Mouse (Mus musculus): Measurements from ENCODE around the gene Cdk19.

Gene Cdk19

DNA sequence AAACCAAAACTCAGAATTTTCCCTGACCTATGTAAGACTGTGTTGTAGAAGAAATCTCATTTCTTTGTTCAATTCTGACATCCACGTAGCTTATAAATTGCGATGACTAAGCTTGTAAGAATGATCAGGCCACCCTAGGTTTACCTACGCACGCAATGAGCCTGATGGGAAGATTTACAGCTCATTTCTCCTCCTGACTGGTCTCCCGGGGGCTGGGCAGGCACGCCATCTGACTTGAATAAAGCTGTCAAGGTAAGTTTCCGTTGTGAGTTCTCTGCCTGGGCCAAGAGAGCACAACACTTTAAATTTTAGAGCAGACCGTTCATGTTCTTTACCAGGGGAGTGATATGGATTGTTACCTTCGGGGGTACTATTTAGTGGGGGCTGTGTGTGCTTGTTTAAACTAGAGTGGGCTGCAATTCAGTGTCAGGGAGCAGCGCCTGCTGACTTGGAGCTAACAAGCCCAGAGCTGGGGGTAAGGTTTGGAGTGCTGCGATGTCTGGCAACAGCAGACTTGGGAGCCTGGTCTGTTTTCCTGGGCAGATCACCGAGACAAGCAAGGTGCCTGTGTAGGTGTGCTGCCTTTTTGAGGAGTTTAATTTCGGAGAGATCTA, at the start of gene Cdk19:
TSS of gene Cdk19 (plus strand) at position 214 of the 614 bp plus-strand sequence.
- DNase-seq (ENCODE audit: low spot score in 2 of 2) = no peak

DNA sequence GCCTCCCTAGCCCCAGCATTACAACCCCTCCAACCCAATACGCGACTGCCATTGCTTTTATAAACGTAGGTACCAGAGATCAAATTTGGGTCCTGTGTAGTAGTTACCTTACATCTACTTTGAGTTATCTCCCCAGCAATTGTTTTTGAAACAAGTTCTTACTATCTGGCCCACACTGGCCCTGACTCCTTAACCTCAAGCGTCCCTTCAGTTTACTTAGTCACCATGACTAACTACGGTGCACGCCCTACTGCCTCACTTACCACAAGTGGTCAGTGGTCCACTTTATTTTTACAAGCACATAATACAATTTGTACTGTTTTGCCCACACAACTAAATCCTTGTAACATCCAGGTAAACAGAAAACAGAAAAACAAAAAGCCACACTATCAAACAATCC, 46.7 kb upstream of the Cdk19 start:
- no peak for DNase-seq (ENCODE audit: low spot score in 2 of 2)

DNA sequence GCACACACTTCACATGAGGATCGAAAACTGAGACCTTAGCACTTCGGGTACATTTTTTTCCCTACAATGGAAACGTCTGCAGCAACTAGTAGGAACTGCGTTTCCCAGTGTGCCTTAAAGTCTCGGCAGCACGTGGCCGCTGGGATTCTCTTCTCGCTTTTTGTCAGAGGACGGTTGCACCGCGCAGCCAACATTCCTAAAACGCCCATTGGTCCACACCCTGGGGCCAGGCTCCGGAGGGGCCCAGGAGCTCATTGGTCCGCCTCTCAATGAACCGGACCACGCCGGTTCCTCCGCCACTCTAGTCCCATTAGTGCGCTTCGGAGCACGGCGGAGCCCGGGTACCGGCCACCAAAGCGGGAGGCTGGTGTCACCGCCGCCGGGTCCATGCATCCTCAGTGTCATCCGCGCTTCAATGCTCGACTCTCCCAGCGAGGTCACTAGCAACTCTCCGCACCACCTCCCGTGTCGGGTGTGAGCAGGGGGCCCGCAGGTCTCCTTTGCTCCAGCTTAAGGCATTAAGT, 38.7 kb upstream of the Cdk19 start:
- peak; percentile 20 to 41 for DNase-seq (ENCODE audit: low spot score in 2 of 2)

DNA sequence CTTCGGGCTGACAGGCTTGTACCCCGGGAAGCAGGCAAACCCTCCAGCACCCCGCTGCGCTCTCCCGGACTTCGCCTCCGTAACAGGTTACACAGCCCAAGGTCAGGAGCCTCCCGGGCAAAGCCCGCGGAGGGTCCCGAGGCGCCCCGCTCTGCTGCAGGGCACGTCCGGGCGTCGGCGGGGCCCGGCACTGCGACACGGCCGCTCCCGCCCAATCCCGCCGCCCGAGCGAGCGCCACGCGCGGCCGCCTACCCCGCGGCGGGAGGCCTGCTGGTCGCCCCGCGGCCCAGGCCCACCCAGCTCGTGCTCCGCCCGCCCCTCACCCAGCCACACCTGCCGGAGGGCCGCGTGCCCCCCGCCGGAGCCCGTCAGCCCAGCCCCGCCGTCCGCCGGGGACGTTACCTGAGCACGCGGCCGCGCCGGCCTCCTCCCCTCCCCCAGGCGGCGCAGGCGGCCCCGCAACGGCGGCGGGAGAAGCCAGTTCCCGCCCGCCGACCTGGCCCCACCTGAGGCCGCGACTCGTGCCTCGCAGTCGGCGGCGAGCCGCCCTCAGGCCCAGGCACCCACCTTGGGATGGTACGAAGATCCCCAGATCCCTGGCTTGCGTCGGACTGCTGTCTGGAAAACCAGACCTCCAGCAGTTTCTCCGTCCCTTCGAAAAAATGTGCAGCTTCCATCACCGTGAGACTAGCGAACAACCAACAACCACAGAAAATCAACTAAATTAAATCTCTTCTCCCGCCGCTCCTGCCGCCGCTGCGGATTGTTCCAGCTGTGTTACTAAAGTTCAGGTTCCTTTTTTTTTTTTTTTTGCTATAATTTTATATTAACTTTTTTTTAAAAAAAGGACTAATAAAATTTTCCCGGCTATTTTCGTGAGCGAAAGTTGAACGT, 37.9 kb upstream of the Cdk19 start:
- DNase-seq (ENCODE audit: low spot score in 2 of 2) = peak; percentile 30 to 49

DNA sequence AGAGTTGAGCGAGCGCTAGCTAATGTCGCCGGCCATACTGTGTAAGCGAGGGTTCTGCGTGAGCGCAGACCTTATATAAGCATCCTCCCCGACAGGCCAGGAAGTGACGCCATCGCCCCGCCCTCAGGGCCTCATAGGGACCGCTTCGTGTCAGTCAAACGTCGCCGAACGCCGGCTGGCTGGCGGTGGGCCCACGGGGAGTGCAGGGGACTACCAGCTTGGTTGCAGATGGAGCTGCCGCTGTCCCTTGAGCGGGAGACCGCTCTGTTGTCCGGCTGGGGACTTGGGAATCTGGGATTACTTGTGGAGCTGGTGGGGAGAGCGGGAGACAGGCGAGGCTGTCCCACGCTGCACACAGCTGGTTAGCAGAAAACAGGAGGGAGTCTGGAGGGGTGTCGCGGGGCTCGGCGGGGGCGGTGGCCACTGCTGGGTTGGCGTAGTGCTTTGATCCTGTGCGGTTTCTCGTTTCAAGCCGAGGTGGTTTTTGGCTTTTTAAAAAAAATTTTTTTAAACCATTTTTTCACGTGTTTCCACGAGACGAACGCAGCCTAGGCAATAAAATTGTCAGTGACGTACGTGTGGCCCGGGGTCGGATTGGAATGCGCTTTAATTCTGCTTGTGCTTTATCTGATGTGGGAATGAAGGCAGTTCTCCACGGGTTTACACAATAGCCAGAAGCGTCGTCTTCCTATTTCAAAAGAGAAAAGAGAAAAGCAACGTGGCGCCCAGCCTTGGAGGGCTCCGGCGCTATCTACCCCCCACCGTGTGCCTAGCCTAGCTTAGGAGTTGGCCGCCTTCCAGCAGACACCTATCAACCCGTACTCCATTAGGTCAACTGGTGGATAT, 37.0 kb upstream of the Cdk19 start, which contains the start of gene Amd1:
TSS of gene Amd1 (minus strand) at position 47 of the 846 bp plus-strand sequence.
- peak; percentile 99 to 100 for DNase-seq (ENCODE audit: low spot score in 2 of 2)

DNA sequence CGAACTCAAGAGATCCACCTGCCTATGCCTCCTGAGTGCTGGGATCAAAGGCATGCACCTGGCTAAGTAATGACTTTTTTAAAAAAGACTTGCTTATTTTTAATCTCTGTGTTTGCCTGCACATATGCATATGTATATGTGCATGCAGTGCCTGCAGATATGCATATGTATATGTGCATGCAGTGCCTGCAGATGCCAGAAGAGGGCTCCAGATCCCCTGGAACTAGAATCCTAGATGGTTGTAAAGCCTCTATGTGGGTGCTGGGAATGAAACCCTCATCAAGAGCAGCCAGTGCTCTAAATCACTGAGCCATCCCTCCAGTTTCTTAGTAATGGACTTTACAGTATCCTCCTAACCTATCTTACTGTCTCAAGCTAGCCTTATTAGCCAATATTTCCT, 33.4 kb upstream of the Cdk19 start:
- DNase-seq (ENCODE audit: low spot score in 2 of 2) = no peak

DNA sequence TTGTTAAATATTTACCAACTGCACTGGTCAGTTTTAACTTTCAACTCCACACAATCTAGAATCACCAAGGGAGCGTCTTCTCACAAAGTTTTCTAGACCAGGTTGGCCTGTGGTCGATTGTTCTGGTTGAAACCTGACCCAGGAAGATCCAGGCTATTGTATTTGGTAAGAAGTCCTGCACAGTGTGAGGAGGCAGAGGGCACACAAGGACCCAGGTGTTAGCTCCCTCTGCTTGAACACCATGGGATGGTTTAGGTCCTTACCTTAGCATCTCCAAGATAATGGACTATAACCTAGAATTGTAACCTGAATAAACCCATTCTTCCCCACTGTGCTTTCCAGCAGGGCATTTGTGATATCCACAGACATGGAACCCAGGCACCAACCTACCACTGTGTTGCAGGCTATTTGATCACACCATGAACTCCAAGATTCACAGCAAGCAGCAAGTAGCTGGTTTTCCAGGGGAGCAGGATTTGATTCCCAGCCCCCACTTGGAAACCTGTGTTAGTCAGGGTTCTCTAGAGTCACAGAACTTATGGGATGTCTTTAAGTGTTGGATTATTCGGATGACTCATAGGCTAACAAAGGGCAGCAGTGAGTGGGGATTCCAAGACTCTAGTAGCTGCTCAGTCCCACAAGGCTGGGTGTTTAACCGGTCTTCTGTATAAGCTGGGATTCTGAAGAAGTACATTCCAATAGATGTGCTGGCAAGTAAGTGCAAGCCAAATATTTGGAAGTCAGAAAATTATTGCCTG, 31.4 kb upstream of the Cdk19 start:
- DNase-seq (ENCODE audit: low spot score in 2 of 2) = no peak

DNA sequence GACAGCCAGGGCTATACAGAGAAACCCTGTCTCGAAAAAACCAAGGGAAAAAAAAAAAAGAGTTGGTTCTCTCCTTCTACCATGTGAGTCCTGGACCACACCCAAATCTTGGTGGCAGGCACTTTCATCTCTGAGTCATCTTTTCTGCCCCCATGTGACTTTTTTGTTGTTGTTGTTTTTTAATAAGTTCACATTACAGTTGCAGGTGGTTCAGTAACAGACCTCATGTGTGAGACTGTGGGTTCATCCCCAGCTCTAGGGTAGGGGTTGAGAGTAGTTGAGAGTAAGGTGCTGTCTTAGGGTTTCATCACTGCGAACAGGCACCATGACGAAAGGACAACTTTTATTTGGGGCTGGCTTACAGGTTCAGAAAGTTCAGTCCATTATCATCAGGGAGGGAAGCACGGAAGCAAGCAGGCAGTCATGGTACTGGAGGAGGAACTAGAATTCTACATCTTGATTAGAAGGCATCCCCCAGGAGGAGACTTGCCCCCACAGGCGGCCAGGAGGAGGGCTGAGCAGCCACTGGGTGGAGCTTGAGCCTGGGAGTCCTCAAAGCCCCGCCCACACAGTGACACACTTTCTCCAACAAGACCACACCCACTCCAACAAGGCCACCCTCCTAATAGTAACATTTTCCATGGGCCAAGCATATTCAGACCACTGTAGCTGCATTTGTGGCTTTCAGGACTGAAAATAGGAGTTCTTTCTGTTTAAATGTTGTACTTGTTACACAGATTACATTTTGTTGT, 29.3 kb upstream of the Cdk19 start:
- DNase-seq (ENCODE audit: low spot score in 2 of 2) = no peak

DNA sequence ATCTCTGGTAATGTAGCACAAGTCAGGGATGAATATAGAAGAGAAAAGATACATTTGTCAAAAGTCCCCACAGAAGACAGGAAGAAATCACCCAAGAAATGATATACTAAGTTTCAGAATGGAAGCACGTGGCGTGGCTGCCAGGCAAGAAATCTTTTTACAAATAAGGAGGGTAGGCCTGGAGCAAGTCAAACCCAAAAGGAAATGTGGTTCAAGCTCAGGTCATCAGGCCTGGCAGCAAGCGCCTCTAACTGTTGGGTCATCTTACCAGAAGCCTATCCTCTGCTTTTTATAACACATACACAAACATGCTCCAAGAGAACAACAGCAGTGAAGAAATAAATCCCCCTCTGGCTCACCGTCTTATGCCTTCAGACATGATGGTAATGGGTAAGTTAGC, 26.6 kb upstream of the Cdk19 start:
- no peak for DNase-seq (ENCODE audit: low spot score in 2 of 2)

DNA sequence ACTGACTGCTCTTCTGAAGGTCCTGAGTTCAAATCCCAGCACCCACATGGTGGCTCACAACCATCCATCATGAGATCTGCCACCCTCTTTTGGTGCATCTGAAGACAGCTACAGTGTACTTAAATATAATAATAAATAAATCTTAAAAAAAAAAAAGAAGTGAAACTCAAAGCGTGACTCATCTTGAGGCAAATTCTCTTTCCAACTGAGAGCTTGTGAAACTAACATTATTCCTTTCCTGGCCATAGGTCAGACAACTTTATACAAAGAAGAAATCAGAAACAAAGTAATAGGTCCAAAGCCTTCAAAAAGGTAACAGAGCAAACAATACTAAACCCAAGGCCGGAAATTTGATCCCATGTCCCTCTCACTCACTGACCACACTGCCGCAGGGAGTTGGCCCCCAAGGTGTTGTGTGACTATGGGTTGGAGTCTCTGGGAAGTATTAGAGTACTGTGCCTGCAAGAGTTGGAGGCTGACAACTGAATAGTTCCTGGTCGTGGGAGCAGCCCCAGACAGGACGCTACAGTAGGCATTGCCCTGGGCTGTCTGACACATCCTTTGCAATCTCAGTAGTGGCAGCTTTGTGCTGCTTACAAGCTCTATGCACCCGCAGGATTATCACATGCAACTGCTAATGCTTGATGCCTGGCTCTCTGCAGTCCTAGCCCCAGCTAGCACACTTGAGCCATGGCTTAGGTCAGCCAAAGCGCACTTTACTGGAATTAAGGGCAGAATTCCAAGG, 22.4 kb upstream of the Cdk19 start:
- DNase-seq (ENCODE audit: low spot score in 2 of 2) = no peak

DNA sequence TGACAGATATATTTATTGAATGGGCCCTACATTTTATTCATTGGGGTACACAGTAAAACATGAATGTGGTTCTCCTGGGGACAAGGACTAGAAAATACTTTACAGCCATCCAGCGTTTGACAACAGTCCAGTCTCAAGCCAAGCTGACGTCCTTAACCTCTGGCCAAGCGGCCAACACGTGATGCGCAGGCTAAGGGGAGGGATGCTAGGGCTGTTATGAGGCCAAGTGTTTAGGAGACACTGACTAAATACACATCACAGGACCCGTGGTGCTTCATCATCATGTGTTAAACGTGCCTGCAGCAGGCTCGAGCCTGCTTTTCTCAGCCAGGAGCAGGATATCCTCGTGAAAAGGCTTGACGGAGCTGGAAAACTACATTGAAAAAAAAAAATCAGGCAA, 19.1 kb upstream of the Cdk19 start:
- DNase-seq (ENCODE audit: low spot score in 2 of 2) = no peak

DNA sequence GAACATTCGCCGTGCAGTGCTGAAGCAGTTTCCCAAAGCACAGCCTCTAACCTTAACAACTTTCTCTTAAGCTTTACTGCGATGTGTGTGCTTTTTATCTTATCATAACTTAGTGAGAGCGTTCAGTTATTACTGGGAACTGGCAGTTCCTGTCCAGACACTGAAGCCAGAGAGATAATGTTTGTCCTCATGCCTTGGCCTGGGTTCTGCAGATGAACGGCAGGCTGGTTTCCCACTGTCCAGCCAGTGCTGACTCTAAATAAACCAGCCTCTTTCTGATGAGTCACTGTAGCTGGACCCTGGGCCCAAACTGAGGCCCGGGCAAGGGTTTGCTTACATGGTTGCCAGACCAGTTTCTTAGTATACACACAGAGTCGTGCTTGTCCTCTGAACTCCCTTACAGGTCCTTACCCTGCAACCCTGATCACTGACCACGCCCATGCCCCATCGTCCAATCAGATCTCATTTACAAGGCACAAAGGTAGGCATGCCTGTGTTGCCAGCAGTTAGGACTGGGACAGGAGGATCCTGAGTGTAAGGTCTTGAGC, 11.3 kb upstream of the Cdk19 start:
- DNase-seq (ENCODE audit: low spot score in 2 of 2) = no peak

DNA sequence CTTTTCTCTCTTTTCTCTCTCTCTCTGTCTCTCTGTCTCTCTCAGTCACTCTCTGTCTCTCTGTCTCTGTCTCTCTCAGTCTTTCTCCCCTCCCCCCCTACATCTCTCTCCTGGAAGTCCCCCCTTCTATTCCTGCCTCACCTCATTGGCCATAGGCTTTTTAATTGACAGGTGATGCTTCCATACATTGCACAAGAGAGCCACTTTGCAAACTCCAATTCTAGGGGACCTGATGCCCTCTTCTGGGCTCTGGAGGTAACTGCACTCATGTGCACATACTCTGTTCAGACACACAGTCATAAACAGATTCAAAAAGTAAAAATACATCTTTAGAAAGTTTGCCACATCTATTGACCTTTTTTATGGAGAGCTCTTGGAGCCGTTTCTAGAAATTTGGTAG, 9.1 kb upstream of the Cdk19 start:
- DNase-seq (ENCODE audit: low spot score in 2 of 2) = no peak

DNA sequence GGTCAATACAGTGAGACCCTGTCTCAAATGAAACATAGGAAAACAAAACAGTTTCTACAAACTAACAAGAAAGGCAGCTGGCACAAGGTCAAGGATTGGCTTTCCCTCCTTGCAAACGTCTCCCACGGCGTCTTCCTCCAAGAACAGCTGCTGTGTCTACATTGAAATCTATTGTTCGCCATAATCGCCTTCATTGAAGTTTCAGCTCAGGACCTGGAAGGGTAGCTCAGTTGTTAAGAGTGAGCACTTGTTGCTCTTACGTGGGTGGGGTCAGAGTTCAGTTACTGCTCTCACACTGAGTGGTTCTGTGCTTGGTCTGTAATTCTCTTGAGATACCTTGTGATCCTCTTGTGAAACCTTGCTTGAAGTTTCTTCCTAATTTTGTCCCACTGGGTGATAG, 6.5 kb upstream of the Cdk19 start:
- no peak for DNase-seq (ENCODE audit: low spot score in 2 of 2)

DNA sequence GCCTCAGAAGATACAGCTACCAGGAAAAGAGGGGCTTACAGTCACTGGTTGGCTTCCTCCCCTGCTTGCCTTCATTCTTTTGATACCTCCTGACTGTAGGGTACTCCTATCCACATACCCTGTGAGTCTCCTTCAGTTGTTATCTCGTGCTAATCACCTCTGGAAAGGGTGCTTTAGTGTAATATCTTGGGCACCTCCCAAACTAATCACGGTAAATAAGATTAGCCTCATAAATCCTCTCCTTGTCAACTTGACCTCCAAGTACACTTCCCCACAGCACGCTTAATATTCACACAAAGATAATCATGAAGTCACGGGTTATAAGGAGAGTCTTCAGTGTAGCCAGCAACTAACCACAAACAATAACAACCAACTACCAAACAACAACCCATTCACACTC, 2.7 kb downstream of the Cdk19 start:
- no peak for DNase-seq (ENCODE audit: low spot score in 2 of 2)

DNA sequence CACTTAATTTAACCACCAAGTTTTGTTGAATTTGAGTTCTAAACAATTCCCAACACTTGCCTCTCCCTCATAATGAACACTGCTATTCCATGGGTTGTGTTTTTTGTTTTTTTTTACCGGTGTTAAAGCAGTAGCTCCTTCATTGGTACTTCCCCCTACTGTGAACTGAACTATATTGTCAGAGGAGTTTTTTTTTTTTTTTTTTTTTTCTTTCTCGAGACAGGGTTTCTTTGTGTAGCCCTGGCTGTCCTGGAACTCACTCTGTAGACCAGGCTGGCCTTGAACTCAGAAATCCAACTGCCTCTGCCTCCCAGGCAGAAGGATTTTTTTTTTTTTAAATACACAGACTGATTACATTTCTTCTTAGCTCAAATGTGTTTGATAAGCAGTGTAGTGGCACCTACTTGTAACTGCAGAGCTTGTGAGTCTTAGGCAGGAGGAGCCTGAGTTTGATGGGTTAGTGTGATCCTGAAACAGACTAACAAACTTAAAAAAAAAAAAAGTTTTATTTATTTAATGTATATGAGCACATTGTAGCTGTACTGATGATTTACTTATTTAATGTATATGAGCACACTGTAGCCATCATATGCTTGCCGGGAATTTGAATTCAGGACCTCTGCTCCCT, 7.5 kb downstream of the Cdk19 start:
- no peak for DNase-seq (ENCODE audit: low spot score in 2 of 2)

DNA sequence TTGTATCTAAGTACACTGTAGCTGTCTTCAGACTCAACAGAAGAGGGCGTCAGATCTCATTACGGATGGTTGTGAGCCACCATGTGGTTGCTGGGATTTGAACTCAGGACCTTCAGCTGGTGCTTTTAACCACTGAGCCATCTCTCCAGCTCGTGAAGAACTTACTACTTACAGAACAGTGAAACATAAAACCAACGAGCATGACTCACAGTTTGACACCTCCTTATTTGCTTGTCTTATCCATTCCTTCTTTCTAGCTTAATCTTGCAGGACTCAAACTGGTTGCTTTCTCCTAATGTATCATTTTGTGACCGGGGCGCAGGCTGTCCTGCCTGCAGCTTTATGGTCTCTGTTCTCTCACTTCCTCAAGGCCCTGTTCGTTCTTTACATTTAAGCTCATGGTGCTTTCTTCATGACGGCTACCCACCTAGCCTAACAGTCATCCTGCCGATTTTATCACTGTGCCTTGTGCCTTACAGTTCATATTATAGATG, 8.1 kb downstream of the Cdk19 start:
- no peak for DNase-seq (ENCODE audit: low spot score in 2 of 2)

DNA sequence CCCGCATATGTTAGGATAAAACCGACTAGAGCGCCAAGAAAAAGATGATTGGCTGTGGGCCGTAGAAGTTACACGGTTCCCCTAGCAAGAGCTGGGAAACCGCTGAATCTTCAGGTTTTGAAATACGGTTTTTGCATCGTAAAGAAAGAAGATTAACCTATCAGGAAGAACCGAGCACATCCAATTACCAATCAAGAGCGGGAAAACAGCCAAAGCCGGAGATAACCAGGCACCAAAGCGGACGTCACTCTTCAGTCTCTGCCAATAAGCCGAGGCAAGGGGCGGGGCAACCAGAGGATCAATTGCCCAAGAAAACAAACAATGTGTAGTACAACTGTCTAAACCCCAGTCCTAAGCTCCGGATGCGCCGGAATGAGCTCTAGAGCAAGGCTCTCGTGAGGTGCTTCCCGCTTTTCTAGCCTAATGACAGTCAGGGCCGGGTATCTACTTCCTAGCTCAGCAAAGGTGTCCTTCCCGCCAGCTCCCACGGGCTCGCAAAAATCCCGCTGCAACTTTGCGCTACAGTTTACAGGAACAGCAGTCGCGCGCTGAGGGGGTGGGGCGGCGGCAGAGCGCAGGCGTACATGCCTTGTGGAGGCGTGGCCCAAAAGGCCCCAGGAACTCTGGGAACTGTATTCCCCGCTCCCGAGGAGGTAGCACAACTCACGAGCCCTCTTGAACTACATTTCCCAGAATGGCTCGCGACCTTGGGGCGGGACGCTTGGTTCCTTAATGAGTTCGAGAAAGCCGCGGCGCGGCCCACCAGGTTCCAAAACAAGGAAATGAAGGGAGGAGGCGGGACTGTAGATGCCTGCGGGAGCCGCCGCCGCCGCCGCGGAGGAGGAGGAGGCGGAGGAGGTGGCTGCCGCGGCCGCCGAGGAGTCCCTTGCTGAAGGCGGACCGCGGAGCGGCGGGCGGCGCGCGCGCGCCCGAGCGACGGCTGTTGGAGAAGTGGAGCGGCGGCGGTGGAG, 9.5 kb downstream of the Cdk19 start:
- peak; percentile 95 to 98 for DNase-seq (ENCODE audit: low spot score in 2 of 2)

All from thymus, postnatal 10 days (tissue).